Mouse (Mus musculus) hindbrain, embryonic 16.5 days (tissue): ENCODE results near the gene Vrk1. TPM values are rescaled to one million over a fixed set of nuclear protein-coding genes. Genes with fewer than 3 reads are reported as not detected.

Experiments
- ATAC-seq: fragments of 200-750 bp; cut with Nextera tagmentation; 2 replicates; pipeline ENCODE4 v1.8.0; 2017; ENCODE audit warnings: moderate TSS enrichment, moderate library complexity
- H3K27ac ChIP-seq: fragments of 300-500 bp; sonication (generic); 2 replicates; pipeline ENCODE4 v1.5.1; 2014; ENCODE audit warnings: low read depth, mild to moderate bottlenecking, control low read depth, low read length, moderate library complexity
- H3K27me3 ChIP-seq: fragments of 300-500 bp; sonication (generic); replicated peaks from 2 replicates; pipeline ENCODE4 v1.6.1; 2014; ENCODE audit warnings: low read length; ENCODE audit not compliant: control insufficient read depth, insufficient read depth
- H3K36me3 ChIP-seq: fragments of 300-500 bp; sonication (generic); 2 replicates; pipeline ENCODE4 v1.6.1; 2014; ENCODE audit warnings: mild to moderate bottlenecking, low read length, moderate library complexity, mixed read lengths; ENCODE audit not compliant: control insufficient read depth, insufficient read depth
- H3K4me1 ChIP-seq: fragments of 300-500 bp; sonication (generic); 2 replicates; pipeline ENCODE4 v1.6.1; 2014; ENCODE audit warnings: low read depth, low read length; ENCODE audit not compliant: control insufficient read depth, insufficient read depth
- H3K4me2 ChIP-seq: fragments of 300-500 bp; sonication (generic); 2 replicates; pipeline ENCODE4 v1.6.1; 2014; ENCODE audit warnings: mild to moderate bottlenecking, low read length, control low read depth, moderate library complexity
- H3K4me3 ChIP-seq: fragments of 300-500 bp; sonication (generic); 2 replicates; pipeline ENCODE4 v1.5.1; 2014; ENCODE audit warnings: mild to moderate bottlenecking, low read length, control low read depth, moderate library complexity
- H3K9ac ChIP-seq: fragments of 300-500 bp; sonication (generic); 2 replicates; pipeline ENCODE4 v1.6.1; 2014; ENCODE audit warnings: low read depth, mild to moderate bottlenecking, control low read depth, low read length, moderate library complexity
- H3K9me3 ChIP-seq: fragments of 300-500 bp; sonication (generic); 2 replicates; pipeline ENCODE4 v1.6.1; 2014; ENCODE audit warnings: mild to moderate bottlenecking, low read length, moderate library complexity; ENCODE audit not compliant: control insufficient read depth
- WGBS: fragments of 180-500 bp; shearing (Covaris S2); extraction: QIAGEN DNeasy Blood & Tissue Kit; methylation state at CpG from one replicate; pipeline ENCODE4 v1.1.7; 2014; 5-methylcytosine and 5-hydroxymethylcytosine counted together
- polyA plus RNA-seq: library from polyadenylated mRNA; unstranded; fragments of >200 nt; fragmentation: Nextera tagmentation; extraction: Ambion mirVana; gene quantifications from 2 replicates; pipeline ENCODE4 v1.2.1, GENCODE M21; 2015

The Vrk1 gene
- polyA plus RNA-seq, 1 experiment from 2014 or later: 31.7 TPM

DNA sequence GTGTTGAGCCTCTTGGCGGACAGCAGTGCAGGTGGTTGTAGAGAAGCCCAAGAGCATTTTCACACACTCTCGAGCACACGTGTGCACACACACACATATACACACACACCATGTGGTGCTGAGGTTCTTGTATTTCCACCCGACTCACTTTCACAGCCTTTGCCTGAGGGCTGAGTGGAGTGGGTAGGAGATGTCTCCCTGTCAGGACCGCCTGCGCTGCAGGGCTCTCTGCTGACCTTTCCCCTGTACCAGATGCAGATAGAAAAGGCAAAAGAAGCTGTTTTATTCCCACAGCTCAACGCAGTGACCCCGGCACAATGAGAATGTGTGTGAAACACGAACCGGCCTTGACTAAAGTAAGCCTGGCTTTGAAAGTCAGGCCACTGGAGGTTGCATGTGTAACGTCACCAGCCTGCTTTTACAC lies 72.9 kb downstream of the Vrk1 start:
- H3K36me3 ChIP-seq: no peaks in the 10 kb centered on the region
- H3K27me3 ChIP-seq: no peaks in the 10 kb centered on the region
- peaks cover 25% of the 10 kb centered on the region for H3K4me1 ChIP-seq
- no peak for ATAC-seq
- no peak overlapping the region for H3K4me2 ChIP-seq
- WGBS: 32% methylated on average over 11 of the region's 11 CpGs
- no peak overlapping the region for H3K27ac ChIP-seq
- no peak overlapping the region; the same call in 1 of the 2 replicates for H3K9ac ChIP-seq
- H3K4me3 ChIP-seq: no peak overlapping the region
- H3K9me3 ChIP-seq: no peaks in the 10 kb centered on the region

DNA sequence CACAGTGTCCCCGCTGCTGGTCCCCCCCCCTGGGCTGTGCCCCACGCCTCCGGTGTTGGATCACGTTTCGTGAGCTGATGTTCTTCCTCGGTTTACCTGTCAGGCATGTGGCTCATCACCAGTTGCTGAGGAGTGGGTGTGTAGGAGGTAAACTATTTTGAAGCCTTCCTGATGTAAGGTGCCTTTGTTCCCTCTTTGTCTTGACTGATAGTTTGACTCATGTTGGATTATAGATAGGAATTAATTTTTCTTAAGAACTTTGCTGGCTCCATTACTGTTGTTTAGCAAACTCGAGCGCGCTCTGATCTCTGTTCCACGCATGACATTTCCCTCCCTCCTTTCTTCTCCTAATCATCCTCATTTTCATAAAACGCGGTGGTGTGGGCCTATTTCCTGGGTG lies 74.1 kb downstream of the Vrk1 start:
- peaks cover 25% of the 10 kb centered on the region for H3K4me1 ChIP-seq
- H3K27me3 ChIP-seq: no peaks in the 10 kb centered on the region
- ATAC-seq: no peak
- H3K9ac ChIP-seq: no peak overlapping the region
- no peaks in the 10 kb centered on the region for H3K9me3 ChIP-seq
- H3K4me3 ChIP-seq: no peak overlapping the region
- H3K36me3 ChIP-seq: no peaks in the 10 kb centered on the region
- no peak overlapping the region for H3K4me2 ChIP-seq
- 93% methylated on average over 12 of the region's 12 CpGs for WGBS
- H3K27ac ChIP-seq: no peak overlapping the region

DNA sequence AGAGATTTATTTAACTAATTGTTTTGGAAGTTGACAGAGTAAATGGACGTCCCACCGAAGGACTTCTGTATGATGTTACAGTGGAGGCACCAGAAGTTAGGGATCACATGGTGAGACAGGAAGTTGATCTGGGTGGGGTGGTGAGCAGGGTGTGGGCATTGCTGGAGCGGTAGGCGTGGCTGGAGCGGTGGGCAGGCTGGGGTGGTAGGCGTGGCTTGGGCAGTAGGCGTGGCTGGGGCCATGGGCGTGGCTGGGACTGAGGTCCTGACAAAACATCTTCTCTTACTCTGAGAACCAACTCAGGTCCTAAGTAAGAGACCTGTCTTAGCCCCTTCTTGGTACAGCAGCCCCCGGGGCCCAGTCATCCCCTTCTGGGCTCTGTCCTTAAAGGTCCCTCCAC lies 84.8 kb downstream of the Vrk1 start:
- Histone ChIP-seq H3K4me2 (no peak overlapping the region), H3K4me1 (no peaks in the 10 kb centered on the region), H3K4me3 (no peak overlapping the region), H3K9me3 (no peaks in the 10 kb centered on the region), H3K27ac (no peak overlapping the region), H3K27me3 (no peaks in the 10 kb centered on the region), H3K9ac (no peak overlapping the region), H3K36me3 (no peaks in the 10 kb centered on the region)
- ATAC-seq: no peak
- WGBS: 95% methylated on average over 9 of the region's 9 CpGs

DNA sequence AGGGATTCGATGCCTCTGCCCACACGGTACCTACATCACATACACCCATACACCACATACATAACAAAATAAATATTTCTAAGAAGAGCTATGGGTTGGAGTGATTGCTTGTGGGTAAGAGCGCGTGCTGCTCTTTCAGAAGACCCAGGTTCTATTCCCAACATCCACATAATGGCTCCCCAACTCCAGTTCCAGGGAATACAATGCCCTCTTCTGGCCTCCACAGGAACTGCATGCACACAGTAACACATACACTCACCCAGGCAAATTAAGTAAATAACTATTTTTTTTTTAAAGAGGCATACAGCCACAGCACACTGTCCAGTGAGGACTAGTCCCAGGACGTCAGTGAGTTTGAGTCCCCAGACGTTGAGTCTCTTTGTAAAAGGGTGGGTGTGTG lies 92.0 kb downstream of the Vrk1 start:
- no peak for ATAC-seq
- no peak overlapping the region for H3K27ac ChIP-seq
- 0 out of 2 replicates have a peak, but pooled peaks cover 2% of the 10 kb centered on the region for H3K9me3 ChIP-seq
- H3K4me2 ChIP-seq: no peak overlapping the region
- no peaks in the 10 kb centered on the region for H3K36me3 ChIP-seq
- H3K27me3 ChIP-seq: no peaks in the 10 kb centered on the region
- WGBS: 95% methylated on average over 6 of the region's 6 CpGs
- H3K4me1 ChIP-seq: peaks cover 9% of the 10 kb centered on the region; the same call in 1 of the 2 replicates
- H3K9ac ChIP-seq: no peak overlapping the region
- no peak overlapping the region for H3K4me3 ChIP-seq

DNA sequence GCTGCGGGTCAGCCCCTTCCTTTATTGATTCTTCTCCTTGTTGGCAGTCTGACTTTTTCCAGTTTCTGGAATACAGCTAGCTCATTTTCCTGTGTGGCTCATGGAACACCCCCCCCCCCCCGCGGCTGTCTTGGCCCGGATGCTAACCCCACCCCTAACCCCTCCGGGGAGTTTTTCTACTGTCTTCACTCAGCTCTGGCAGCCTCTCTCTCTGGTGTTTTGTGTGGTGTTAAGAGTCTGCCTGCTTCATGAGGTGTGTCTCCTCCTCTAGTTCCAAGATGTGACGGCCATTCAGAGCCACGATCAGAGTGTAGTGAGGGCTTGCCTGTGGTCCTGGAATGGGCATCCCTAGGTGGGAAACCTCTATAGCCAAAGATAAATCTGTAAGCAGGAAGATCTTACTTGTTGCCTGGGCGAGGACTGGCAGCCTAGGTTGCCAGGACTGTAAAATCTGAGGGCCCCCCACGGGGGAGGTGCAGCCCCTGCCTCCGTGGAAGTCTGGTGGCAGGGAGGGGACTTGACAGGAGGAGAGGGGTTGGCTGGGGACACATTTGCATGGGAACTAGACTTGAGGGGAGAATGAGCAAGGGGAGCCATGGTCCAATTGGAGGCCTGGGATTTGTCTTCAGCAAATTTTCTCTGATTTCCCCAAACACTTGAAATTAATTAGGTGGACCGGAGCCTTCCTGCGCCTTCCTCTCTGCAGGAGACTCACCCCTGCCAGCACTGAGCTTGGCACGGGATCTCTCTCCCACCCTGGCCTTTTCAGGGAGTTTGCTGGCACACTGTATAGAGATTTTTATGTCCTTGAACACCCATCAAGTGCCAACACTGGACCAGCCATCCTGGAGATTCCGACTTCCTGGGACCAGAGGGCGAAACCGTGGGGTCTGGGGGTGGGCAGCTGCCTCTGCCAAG lies 93.0 kb downstream of the Vrk1 start:
- ATAC-seq: peak; percentile 46
- Histone ChIP-seq H3K27ac (no peak overlapping the region), H3K27me3 (no peaks in the 10 kb centered on the region), H3K9ac (no peak overlapping the region), H3K4me3 (no peak overlapping the region), H3K4me2 (no peak overlapping the region), H3K9me3 (0 out of 2 replicates have a peak, but pooled peaks cover 2% of the 10 kb centered on the region), H3K4me1 (peaks cover 9% of the 10 kb centered on the region; the same call in 1 of the 2 replicates), H3K36me3 (no peaks in the 10 kb centered on the region)
- WGBS: 40% methylated on average over 16 of the region's 16 CpGs

DNA sequence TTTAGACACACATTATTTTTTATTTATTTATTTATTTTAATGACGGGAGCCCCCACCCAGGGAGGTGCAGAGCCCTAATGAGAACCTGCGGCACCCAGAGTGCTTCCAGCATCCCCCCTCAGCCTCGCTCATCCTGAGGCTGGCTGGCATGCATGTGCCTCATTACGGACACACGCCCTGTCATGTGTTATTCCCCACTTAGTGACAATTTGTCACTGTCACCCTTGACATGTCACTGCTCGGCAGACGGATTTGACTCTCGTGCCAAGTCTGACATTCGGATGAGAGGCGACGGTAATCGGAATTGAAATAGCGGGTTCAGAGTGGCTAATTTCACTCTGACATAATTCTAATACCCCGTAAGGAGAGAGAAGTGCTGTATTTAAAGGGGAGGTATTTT lies 97.2 kb downstream of the Vrk1 start:
- H3K4me3 ChIP-seq: no peak overlapping the region
- 57% methylated on average over 14 of the region's 14 CpGs for WGBS
- H3K27ac ChIP-seq: no peak overlapping the region
- H3K4me2 ChIP-seq: no peak overlapping the region
- H3K27me3 ChIP-seq: no peaks in the 10 kb centered on the region
- no peak overlapping the region for H3K9ac ChIP-seq
- no peaks in the 10 kb centered on the region for H3K9me3 ChIP-seq
- 0 out of 2 replicates have a peak, but pooled peaks have one; percentile 35 for ATAC-seq
- no peaks in the 10 kb centered on the region for H3K36me3 ChIP-seq
- H3K4me1 ChIP-seq: peaks cover 9% of the 10 kb centered on the region; the same call in 1 of the 2 replicates

DNA sequence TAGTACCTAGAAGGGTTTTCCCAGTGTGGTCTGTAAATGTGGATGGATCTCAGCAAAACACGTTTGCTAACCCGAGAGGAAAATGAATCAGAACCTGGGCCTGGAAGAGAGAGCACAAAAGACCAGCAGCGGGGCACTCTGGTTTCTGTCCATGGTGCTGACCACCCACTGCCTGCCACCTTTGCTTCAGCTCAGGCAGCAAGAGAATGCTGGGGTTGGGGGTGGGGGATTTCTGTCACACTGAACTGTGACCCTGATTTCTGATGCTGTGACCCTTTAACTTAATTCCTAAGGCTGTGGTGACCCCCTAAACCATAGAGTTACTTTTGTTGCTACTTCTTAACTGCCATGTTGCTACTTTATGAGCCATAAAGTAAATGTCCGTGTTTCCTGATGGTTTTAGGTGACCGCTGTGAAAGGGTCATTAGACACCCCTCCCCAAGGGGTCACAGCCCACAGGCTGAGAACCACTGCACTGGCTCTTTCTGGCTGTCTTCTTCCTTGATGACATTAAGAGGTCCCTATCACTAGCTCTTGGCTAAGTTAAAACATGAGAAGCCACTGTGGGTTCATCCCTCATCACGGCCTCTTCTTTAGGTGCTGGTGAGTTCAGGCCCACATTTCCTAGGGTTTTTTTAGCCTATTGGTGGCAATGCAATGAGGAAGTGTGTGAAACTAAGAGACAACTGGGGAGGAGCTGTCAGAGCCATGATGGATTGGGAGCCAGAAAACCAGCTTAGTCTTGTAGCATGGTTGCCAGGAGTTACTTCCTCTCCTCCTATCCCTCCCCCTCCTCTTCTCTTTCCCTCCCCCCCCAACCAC lies 105.3 kb downstream of the Vrk1 start:
- peaks cover 2% of the 10 kb centered on the region; the same call in 1 of the 2 replicates for H3K9me3 ChIP-seq
- no peak overlapping the region for H3K4me2 ChIP-seq
- no peaks in the 10 kb centered on the region for H3K27me3 ChIP-seq
- no peak overlapping the region for H3K27ac ChIP-seq
- ATAC-seq: no peak; the same call in 1 of the 2 replicates
- no peaks in the 10 kb centered on the region for H3K36me3 ChIP-seq
- 32% methylated on average over 6 of the region's 6 CpGs for WGBS
- H3K9ac ChIP-seq: no peak overlapping the region
- H3K4me1 ChIP-seq: peaks cover 3% of the 10 kb centered on the region; the same call in 1 of the 2 replicates
- no peak overlapping the region for H3K4me3 ChIP-seq

DNA sequence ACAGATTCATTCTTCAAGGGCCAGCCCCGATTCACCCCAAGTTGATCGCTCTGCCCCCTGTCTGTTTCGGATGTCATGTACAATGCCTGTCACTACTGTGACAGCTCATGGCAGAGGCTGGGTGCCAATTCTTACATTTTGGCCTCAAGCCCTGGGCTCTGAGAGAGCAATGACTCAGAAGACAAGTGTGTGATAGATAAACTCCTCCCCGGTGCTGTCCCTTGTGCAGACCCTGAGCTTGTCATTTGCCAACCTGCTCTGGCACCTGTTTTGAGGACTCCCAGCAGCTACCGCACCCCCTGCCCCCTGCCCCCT lies 105.8 kb downstream of the Vrk1 start:
- no peak overlapping the region for H3K9ac ChIP-seq
- H3K4me3 ChIP-seq: no peak overlapping the region
- peak; percentile 62 for ATAC-seq
- H3K27ac ChIP-seq: no peak overlapping the region
- no peak overlapping the region for H3K4me2 ChIP-seq
- peaks cover 3% of the 10 kb centered on the region; the same call in 1 of the 2 replicates for H3K4me1 ChIP-seq
- 31% methylated on average over 5 of the region's 5 CpGs for WGBS
- no peaks in the 10 kb centered on the region for H3K36me3 ChIP-seq
- peaks cover 2% of the 10 kb centered on the region; the same call in 1 of the 2 replicates for H3K9me3 ChIP-seq
- no peaks in the 10 kb centered on the region for H3K27me3 ChIP-seq

DNA sequence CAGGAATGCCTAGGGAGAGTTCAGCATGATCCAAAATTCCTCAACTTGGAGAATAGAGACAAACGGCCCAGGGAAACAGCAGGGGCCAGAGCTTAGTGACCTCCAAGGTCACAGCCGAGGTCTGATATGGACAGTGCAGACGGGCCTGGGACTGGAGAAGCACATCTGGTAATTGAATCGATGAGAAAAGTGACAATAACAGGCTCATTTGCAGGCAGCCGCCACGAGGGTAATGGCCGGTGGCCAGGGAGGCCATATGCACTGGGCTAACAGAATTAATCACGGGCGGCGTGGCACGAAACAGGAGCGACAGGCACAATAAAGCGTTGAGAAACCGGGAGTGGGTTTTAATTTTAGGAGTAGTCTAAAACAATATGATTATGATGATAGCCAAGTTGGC lies 113.2 kb downstream of the Vrk1 start:
- 12% methylated on average over 14 of the region's 14 CpGs for WGBS
- H3K4me1 ChIP-seq: peaks cover 7% of the 10 kb centered on the region
- 0 out of 2 replicates have a peak overlapping the region, but pooled peaks have one; percentile 5 for H3K4me2 ChIP-seq

More for the DNA sequence above, 113.2 kb downstream of the Vrk1 start:
- Histone ChIP-seq H3K27ac (no peak overlapping the region), H3K27me3 (no peaks in the 10 kb centered on the region), H3K9me3 (no peaks in the 10 kb centered on the region), H3K36me3 (no peaks in the 10 kb centered on the region), H3K4me3 (no peak overlapping the region), H3K9ac (no peak overlapping the region)
- peak; percentile 49; the same call in 1 of the 2 replicates for ATAC-seq
